Mouse (Mus musculus) lung, postnatal 0 days (tissue): ENCODE results near the gene Gm10378. TPM values are rescaled to one million over a fixed set of nuclear protein-coding genes. Genes with fewer than 3 reads are reported as not detected.
"Not testable (repeated sequence)": the region's sequence is repeated elsewhere in the genome, so short reads cannot be mapped to it uniquely, and the experiment has no call there.

ENCODE experiments used
- ATAC-seq: fragments of 200-750 bp; cut with Nextera tagmentation; 2 replicates; pipeline ENCODE4 v1.8.0; 2017; ENCODE audit warnings: moderate library complexity
- DNase-seq: peaks from one replicate; pipeline ENCODE4 v3.0.0-alpha.2; 2016; ENCODE audit warnings: low spot score
- H3K27ac ChIP-seq: fragments of 300-500 bp; sonication (generic); 2 replicates; pipeline ENCODE4 v1.5.1; 2014; ENCODE audit warnings: antibody characterized with exemption, mild to moderate bottlenecking, low read length, mixed read lengths
- H3K27me3 ChIP-seq: fragments of 300-500 bp; sonication (generic); replicated peaks from 2 replicates; pipeline ENCODE4 v1.6.1; 2014; ENCODE audit warnings: low read length, mixed read lengths; ENCODE audit not compliant: insufficient read depth
- H3K36me3 ChIP-seq: fragments of 300-500 bp; sonication (generic); 2 replicates; pipeline ENCODE4 v1.6.1; 2014; ENCODE audit warnings: low read length, mixed read lengths; ENCODE audit not compliant: insufficient read depth
- H3K4me1 ChIP-seq: fragments of 300-500 bp; sonication (generic); 2 replicates; pipeline ENCODE4 v1.6.1; 2014; ENCODE audit warnings: antibody characterized with exemption, low read depth, low read length, mixed read lengths; ENCODE audit not compliant: insufficient read depth
- H3K4me2 ChIP-seq: fragments of 300-500 bp; sonication (generic); replicated peaks from 2 replicates; pipeline ENCODE4 v1.6.1; 2014; ENCODE audit warnings: low read depth, mild to moderate bottlenecking, low read length, moderate library complexity, mixed read lengths
- H3K4me3 ChIP-seq: fragments of 300-500 bp; sonication (generic); 2 replicates; pipeline ENCODE4 v1.5.1; 2014; ENCODE audit warnings: low read depth, low read length
- H3K9ac ChIP-seq: fragments of 300-500 bp; sonication (generic); replicated peaks from 2 replicates; pipeline ENCODE4 v1.6.1; 2014; ENCODE audit warnings: low read depth, mild to moderate bottlenecking
- H3K9me3 ChIP-seq: fragments of 300-500 bp; sonication (generic); 2 replicates; pipeline ENCODE4 v1.6.1; 2016; ENCODE audit warnings: low read length, mixed read lengths
- WGBS: fragments of 180-500 bp; shearing (Covaris S2); extraction: QIAGEN DNeasy Blood & Tissue Kit; methylation state at CpG from one replicate; pipeline ENCODE4 v1.1.7; 2014; 5-methylcytosine and 5-hydroxymethylcytosine counted together
- microRNA-seq: library from miRNA; unstranded; fragments of <30 nt; microRNA quantifications from one replicate; pipeline ENCODE4, GENCODE M21; 2016
- polyA plus RNA-seq: library from polyadenylated mRNA; unstranded; fragments of >200 nt; fragmentation: Nextera tagmentation; extraction: Ambion mirVana; gene quantifications from 2 replicates; pipeline ENCODE4 v1.2.1, GENCODE M21; 2015

Gm10378 gene
- not detected in 2 replicates for polyA plus RNA-seq

DNA sequence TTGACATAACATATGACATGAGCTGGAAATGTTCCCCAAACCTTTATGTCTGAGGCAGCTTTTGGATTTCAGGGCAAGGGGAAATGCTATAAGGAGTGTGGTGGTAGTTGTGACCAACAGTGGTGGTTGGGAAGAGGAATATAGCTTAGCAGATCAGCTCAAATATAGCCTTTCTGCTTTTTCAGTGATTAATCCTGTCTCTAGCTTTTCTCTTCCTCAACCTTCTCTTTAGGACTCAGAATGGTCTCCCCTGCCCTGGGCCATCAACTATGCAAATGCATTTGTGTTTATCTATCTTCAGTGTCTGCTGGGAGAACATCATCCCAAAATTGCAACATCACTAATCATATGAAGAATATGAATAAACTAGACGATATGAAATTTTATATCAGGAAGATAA, at the start of gene Gm10378:
Gene Gm10378, plus strand, starts transcription at position 301 of the 400 bp plus-strand sequence.
- not testable (repeated sequence) for H3K27me3 ChIP-seq, H3K9me3 ChIP-seq, H3K4me3 ChIP-seq, H3K4me1 ChIP-seq, H3K4me2 ChIP-seq, ATAC-seq, H3K36me3 ChIP-seq, DNase-seq, H3K27ac ChIP-seq, H3K9ac ChIP-seq
- no CpG with 5 or more reads among the region's 1 CpGs for WGBS

DNA sequence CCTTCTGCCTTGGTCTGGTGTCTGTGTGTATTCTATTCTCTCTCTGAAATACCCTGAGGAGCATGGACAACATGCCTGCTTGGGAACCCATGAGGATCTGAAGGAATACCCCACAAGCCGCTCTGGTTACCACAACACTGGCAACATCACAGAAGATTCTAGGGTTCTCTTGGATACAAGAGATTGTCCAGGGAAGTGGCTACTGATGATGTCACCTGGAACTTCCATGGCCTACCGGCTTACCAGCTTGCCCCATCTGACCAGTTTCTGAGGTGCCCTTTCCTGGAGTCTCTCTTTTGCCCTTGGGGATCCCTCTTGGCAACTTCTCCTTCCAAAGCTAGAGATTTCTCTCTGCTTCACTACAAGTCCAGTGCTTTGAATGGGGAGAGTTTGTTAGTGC, 13.9 kb upstream of the Gm10378 start, which contains the start of gene Gm3633:
Gene Gm3633, minus strand, starts transcription at position 101 of the 400 bp plus-strand sequence.
- H3K4me1 ChIP-seq, ATAC-seq, H3K27ac ChIP-seq, H3K9me3 ChIP-seq, H3K27me3 ChIP-seq, H3K4me3 ChIP-seq, H3K9ac ChIP-seq, H3K36me3 ChIP-seq, H3K4me2 ChIP-seq, DNase-seq: not testable (repeated sequence)
- WGBS, result no CpG with 5 or more reads among the region's 2 CpGs

Small RNA genes lying within 50 kb of the gene (microRNA-seq; reads per million reads assigned to microRNA genes)
- gene Gm23620, result not detected
- not detected for gene Gm25228

Other genes with a start within 250 kb of the Gm10378 start
- gene Gm8005, start 216.3 kb upstream of the Gm10378 start, polyA plus RNA-seq, result not detected in 2 replicates
- gene Gm8011, start 192.1 kb upstream of the Gm10378 start, polyA plus RNA-seq, result not detected in 2 replicates
- gene Gm8020, start 153.6 kb upstream of the Gm10378 start, polyA plus RNA-seq, result not detected in 2 replicates
- gene Gm8024, start 131.7 kb upstream of the Gm10378 start, polyA plus RNA-seq, result not detected in 2 replicates
- not detected in 2 replicates for gene Gm17124, start 56.1 kb upstream of the Gm10378 start, polyA plus RNA-seq
- gene Gm3633, start 14.0 kb upstream of the Gm10378 start, polyA plus RNA-seq, result not detected in 2 replicates
- gene Gm3015, start 112.9 kb downstream of the Gm10378 start, polyA plus RNA-seq, result not detected in 2 replicates
- not detected in 2 replicates for gene Gm10377, start 142.0 kb downstream of the Gm10378 start, polyA plus RNA-seq
- not detected in 2 replicates for gene Gm21977, start 197.5 kb downstream of the Gm10378 start, polyA plus RNA-seq